Mouse (Mus musculus) cerebellum, adult 11 months (tissue): ENCODE data around the gene Kcnmb4.

Experiments used
- DNase-seq: peaks from one replicate; pipeline ENCODE4 v3.0.0; 2022

Kcnmb4 gene

DNA sequence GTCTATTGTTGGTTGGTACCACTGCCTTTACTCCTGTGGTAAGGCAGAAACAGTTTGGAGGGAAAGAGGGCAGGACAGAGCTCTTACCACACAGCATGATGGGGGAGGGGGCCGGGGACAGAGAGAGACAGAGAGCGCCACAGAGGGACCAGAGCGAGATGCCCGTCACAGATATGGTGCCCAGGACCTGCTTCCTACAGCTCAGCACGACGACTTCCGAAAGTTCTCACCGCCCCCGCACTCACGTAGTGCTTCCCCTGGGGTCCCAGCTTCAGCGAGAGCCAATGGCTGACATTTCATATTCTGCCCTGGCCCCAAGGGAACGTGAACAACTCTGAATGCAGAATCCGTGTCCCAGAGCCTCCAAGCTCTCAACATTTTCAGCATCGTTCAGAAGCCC is 76.1 kb downstream of the Kcnmb4 start:
- no peak for DNase-seq

- no peak for DNase-seq
Observed at GRCm38 (mm10) chr10:116396966-116397365, 76.7 kb downstream of the Kcnmb4 start.

GRCm38 (mm10) chr10:116396279-116396678 is 77.4 kb downstream of the Kcnmb4 start:
- DNase-seq, result no peak

DNA sequence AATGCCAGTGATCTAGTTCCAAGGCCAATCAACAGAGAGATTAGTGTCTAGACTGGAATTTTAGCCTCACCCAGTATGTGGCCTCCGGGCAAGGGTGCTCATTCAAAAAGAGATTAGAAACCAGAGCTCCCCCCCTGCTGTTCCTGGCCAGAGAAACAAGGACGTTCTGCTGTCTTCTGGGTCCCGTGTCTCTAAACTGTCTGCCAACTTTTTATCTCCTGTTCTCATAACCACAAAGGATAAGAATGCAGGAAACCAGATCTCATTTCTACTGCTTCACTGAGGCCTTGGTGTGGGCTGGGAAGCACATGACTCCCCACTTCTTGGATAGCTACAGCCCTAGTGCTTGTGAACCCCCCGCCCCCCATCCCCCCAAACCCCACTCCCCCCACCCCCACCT is 79.1 kb downstream of the Kcnmb4 start:
- DNase-seq, result no peak

GRCm38 (mm10) chr10:116393790-116394475 is 79.7 kb downstream of the Kcnmb4 start:
- DNase-seq, result no peak

DNA sequence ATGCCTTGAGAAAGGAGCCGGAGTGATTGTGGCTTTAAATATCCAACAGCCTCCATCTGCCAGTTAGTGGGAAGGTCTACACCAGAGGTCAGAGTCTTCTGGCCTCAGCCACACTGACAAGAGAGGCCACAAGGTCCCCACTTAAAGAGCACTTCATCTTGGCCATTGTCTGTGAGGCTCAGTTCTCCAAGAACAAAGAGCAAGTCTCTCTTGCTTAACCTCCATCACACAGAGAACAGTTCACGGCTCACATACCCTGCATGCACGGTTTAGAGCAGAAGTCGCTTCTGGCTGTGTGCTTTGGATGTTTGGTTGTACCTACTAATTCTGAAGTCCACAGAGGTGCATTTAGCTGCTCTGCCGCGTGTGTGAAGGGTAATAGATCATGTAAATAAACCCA is 84.8 kb downstream of the Kcnmb4 start:
- no peak for DNase-seq

- no peak for DNase-seq
Observed at GRCm38 (mm10) chr10:116386391-116386885, 87.2 kb downstream of the Kcnmb4 start.

- no peak for DNase-seq
Observed at GRCm38 (mm10) chr10:116384401-116384800, 89.3 kb downstream of the Kcnmb4 start.

DNA sequence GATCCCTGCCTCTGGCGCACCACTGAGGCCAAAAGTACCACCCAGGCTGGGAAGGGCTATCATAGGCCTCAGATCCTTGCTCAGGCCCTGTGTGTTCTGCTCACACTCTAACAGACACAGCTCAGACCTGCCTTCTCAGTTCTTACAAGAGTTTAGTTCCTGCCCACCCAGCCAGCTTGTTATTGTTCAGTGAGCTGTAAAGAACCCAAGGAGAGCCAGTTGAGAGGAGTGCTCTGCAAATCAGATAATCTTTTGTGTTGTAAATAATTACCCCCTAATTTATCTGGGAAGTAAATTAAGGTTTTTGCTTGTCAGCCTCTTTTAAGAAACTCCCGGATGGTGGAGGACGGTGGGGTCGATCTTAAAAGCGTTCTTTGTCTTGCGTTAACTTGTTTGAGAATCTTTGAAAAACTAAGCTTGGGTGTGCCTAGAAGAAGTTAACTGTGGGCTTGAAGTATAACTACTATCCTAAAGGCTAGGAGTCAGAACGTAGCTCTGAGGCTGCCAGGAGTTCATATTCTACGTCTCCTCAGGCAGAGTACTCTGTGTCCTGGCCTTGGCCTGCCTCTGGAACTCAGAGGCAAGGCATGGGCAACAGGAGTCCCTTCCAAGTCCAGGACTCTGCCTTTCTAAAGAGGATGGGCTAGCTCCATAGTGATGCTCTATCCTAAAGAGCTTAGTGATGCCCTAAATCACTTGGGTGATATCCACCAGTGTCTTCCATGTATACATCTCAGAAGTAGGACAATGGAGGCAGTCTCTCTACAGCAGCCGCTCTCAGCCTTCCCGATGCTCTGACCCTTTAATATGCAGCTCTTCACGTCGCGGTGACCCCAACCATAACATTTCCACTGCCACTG is 90.6 kb downstream of the Kcnmb4 start:
- DNase-seq, result no peak

DNA sequence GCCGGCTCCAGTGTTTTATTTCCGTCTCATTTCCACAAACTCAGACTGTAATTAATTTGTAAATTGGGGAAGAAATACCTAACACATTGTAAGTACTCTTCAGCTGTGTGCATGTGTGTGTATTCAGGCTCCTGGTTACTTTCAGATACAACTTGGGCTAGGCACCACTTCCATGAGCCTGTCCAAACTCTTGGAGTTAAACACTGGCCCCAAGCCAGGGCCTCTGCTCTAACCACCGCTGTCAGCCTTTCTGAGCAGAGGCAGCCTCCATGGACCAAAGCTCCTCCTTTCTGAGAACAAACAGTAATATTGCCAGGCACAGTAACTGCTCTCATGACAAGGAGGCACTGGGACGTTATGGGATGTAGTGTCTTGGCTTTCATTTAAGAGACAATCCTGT is 96.8 kb downstream of the Kcnmb4 start:
- no peak for DNase-seq

DNA sequence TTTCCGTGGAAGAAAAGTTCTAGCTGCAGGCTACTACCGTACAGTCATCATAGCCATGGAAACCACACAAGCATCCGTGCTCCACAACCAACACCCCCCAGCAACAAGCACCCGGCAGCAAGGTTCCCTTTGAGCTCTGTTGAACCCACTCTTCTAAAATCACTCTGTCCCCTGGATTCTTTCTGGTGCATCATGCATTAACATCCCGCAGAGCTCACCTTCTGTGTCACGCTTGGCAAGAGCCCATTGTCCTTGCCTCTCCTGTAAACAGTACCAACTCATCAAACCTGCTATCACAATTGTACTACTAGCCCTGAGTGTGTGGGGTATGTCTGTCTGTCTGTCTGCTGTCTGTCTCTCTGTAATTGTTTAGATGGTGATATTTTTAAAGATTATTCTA is 99.6 kb downstream of the Kcnmb4 start:
- DNase-seq, result peak; percentile 61

- no peak for DNase-seq
Observed at GRCm38 (mm10) chr10:116370991-116371725, 102.5 kb downstream of the Kcnmb4 start.
